Mouse (Mus musculus) retina, postnatal 7 days (tissue): Measurements from ENCODE around the gene 2610318N02Rik.
"Not testable (repeated sequence)": the region's sequence is repeated elsewhere in the genome, so short reads cannot be mapped to it uniquely, and the experiment has no call there.

ENCODE experiments used
- DNase-seq: peaks from one replicate; pipeline ENCODE4 v3.0.0-alpha.2; 2012; ENCODE audit warnings: low read depth, low spot score

Gene 2610318N02Rik

DNA sequence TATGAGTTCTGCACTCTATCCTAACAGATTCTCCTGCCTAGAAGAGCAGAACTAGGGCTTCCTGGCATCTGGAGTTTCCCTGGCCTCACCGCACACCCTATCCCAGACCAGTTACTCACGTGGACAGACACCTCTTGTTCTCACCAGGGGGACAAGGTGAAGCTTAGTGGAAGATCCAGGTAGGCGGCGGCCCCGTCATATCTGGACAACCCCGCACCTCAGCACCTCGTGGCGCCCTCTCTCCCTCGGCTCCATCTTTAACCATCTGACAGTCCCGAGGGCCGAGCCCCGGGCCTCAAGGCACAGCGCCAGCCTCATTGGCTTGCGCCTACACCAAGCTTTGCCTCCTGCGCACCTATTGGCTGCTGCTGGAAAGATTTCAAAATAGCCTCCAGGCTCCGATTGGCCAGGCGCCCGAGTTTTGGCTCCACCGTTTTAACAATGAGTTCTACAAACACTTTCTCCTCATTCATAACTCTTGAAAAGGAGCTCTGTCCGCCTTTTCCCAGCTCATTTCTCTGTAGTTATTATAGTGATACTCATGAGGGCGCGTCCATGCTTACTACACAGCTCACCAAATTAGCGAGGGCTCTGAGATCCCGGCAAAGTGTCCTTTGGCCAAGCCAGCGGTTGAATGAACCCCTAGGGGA, at the start of gene 2610318N02Rik:
TSS of gene 2610318N02Rik (minus strand) at position 297 of the 650 bp plus-strand sequence.
- peak; percentile 52 for DNase-seq

DNA sequence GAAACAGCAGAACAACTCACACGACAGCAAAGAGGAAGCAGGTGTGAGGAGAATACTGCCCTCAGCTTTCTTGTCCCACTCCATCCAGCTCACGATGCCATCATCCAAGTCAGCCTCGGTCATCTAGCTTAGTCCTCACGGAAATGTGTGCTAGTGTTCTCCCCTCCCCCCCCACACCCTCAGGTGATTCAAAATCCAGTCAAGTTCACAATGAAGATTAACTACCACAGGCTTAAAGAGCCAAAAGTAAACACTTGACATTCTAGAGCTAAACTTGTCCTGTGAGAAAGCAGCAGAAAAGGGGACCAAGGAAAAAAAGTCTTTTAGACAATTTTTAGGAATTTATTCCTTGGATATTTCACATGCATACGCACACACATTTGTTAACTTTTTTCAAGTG, 43.1 kb upstream of the 2610318N02Rik start:
- no peak for DNase-seq

DNA sequence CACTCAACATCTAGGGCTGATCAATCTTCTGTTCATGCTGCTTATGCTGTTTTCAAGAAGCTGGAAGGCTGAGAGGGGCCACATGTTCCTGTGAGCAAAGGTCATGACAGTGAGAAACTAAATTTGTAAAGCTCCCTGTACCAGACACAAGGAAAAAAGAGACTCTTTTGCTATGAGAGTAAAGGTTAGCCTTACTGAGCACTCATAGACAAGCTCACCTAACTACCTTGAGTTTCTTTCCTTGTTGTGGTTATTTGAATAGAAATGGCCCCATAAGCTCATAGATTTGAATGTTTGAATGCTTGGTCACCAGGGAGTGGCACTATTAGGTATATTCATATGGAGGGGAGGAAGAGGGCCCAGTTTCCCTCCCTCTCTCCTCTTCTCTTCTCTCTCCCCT, 42.2 kb upstream of the 2610318N02Rik start:
- no peak for DNase-seq

DNA sequence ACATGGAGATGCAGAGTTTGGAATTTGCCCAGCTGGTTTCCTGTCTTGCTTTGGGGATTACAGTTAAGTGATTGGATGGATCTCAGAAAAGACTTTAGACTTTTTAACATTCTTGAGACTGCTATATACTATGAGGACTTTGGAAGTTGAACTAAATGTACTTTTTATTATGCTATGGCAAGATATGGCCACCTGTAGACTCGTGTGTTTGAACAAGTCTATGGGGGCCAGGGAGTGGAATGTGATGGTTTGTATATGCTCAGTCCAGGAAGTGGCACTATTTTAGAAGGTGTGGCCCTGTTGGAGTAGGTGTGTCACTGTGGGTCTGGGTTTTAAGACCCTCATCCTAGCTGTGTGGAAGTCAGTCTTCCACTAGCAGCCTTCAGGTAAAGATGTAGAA, 40.5 kb upstream of the 2610318N02Rik start:
- DNase-seq: not testable (repeated sequence)

DNA sequence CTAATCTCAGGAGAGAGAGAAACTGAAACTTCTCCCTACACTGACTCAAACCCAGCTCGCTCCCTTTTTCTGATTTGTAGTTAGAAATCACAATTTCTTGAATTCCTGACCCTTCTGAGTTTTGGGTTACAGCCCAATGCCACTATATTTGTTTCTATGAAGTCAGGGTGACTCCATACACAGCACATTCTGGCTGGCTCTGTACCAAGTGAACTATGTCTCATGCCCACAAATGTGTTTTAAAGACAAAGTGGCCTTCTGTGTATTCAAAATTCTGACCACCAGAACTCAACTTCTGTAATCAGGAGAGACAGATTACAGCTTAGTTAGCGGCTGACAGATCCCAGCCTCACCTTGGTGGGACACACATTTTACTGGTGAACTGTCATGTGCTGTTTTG, 29.4 kb upstream of the 2610318N02Rik start:
- no peak for DNase-seq

DNA sequence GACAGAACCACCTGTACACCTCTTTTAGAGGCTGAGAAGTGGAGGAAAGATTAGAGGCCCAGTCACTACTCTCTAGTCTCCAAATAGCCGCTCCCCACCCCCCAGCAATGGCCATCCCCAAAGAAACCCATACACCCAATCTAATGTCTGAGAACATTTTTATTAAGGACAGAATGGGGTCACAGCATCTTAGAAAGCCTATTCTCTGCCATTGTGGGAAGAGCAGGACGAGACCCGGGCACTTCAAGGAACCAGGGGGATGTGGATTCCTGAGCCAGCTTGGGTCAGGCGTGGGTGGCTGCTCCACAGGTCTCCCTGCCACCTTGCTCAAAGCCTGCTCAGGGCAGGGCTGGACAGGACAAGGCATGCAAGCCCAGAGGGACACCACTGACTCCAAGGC, 26.9 kb upstream of the 2610318N02Rik start:
- no peak for DNase-seq

DNA sequence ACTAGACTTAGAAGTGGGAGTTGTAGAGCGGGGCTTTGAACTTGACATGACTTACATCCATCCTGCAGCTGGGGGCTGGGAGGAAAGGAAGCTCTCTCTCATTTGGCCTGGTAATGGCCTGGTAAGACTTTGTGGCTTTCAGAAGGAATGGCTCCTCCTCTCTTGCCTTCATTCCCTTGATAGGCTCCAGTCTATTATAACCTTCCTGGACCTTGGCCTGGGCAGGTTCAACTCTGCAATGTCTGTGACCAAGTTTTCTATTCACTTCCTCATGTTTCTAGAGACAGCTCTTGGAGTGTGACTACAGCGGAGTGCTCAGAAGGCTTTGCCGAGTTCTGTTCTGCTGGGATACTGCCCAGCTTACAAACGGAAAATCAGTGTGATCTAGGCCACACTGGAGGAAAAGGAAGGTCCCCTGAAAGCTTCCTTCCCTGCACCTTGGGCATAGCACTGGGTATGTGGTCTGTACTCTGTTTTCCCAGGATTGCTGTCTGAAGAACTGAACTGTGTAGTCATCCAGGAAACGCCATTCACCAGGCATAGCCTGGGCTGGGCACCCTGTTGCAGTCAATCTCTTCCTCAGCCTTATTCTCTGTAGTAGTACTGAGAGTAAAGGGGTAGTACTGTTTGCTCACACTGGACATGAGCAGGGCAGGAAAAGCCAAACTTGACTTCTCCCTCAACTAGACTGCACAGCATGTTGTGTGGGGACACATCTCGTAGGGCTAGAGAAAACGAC, 25.7 kb upstream of the 2610318N02Rik start:
- no peak for DNase-seq

DNA sequence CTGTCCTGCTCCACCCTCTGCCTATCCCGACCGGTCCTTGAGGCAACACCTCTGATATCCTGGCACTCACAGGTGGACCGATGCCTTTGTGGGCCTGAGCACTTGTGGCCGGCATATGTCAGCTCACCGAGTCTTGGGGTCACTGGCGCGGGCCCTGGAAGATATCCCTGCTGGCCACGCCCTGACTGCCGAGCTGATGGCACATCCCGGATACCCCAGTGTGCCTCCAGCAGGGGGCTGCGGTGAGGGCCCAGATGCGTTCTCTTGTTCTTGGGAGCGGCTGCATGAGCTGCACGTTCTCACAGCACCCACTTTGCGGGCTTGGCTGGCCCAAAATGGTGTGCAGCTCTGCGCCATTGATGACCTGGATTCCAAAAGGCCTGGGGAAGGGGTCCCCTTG, 23.1 kb upstream of the 2610318N02Rik start:
- no peak for DNase-seq

DNA sequence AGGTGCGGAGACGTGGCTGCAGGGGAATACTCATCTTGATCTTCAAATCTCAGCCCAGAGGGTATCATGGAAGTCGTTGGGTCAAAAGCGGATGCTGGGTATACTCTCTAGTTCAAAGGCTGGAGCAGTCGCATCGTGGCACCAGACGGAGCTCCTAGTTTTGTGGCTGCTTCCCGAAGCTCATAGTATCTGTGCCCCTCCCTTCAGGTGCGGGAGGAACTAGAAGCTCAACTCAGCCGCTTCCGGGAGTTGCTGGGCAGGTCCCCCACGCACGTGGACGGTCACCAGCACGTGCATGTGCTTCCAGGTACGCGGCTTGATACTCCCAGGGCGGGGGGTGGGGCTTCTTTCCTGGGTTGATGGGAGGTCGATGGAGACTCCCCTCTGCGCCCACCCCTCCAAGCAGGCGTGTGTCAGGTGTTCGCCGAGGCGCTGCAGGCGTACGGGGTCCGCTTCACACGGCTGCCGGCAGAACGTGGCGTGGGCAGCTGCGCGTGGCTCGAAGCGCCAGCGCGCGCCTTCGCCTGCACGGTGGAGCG, 22.5 kb upstream of the 2610318N02Rik start:
- DNase-seq: no peak

DNA sequence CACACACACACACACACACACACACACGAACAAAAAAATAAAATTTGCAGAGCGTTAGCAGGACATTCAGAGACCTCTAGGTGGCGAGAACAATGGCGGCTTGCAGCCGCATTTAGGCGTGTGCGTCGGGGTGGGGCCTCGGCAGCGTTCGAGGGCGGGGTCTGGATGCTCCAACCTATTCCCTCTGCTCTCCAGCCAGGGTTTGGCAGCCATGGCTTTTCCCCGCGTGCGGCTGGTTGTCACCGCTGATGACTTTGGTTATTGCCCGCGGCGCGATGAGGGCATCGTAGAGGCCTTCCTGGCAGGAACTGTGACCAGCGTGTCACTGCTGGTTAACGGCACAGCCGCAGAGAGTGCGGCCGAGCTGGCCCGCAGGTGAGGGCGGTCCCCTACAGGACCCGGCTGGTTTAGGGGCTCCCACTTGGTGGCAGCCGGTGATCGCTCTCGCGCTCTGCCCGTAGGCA, 21.8 kb upstream of the 2610318N02Rik start, which contains the start of gene Ccdc116:
TSS of gene Ccdc116 (minus strand) at position 458 of the 464 bp plus-strand sequence.
- DNase-seq: peak; percentile 65

DNA sequence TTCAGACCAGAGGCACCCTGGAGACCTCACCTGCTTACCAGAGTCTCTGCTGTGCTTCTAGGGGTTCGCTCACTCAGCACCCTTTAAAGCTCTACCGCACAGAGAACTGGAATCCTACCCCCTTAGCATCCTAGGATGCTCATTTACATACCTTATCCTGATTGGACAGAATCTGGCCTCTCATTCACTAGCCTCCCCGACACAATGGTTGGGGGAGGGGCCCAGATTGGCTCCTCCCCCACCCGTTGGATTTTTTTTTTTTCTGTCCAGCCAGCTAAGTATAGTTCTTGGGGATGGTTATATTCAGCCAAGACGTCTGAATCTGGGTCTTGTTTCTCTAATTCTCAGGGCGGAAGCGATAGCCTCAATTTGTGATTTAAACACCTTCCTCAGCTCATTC, 19.4 kb upstream of the 2610318N02Rik start, which contains the start of gene Ydjc:
TSS of gene Ydjc (plus strand) at position 283 of the 400 bp plus-strand sequence.
- no peak for DNase-seq

DNA sequence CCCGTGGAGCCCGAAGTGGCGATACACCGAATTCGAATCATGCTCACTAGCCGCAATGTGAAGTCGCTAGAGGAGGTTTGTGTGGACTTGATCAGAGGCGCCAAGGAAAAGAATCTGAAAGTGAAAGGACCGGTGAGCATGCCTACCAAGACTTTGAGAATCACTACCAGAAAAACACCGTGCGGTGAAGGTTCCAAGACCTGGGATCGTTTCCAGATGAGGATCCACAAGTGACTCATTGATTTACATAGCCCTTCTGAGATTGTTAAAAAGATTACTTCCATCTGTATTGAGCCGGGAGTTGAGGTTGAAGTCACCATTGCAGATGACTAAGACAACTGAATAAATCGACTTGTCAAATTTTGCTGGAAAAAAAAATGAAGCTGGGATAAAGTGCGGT, 12.4 kb upstream of the 2610318N02Rik start:
- DNase-seq: no peak

DNA sequence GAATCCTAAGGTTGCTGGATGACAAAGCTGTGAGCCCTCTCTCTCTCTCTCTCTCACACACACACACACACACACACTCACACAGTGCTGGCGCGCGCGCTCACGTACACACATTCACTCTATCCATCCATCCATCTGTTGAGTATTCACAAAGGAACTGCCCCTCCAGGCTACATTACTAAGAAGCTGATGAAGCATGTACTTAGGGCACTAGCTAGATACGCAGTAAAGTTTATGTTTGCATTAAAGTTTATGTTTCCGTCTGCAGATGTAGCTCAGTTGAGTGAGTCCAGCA, 7.9 kb upstream of the 2610318N02Rik start:
- DNase-seq: no peak

DNA sequence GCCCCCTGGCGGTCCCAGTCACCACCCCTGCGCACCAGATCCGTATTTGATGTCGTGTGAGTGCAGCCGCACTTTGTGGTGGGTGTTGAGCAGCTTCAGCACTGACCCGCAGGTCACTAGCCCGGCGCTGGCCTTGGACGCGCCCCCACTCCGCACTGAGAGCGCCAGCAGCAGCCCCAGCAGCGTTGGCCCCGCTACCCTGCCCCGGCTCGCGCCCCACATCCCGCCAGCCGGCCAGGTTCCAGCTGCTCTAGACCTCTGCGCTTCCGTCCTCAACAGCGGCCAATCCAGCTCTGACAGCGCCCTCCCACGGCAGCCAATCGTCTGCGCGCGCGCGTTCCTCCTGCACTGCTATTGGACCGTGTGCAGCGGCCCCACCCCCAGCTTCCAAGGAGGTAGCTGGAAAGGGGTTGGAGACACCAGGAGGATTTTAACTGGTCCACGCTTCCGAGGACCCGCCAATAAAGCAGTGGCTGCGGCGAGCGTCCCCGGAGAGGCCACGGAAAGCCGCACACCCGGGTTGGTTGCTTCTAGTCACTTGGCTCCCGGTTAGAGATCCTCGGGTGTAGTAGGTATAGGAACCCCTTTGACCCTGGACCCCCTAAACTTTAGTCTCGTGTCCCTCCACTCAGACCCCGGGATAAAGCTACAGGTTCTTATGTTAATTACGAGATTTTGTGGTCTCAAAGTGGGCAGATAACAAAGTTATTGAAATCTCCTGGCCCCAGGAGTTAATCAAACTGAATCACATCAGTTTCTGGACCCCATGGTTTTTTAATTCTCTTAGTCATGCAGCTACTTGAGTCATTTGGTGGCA, 7.3 kb upstream of the 2610318N02Rik start, which contains the start of gene Sdf2l1:
TSS of gene Sdf2l1 (minus strand) at position 295 of the 817 bp plus-strand sequence.
- DNase-seq: peak; percentile 93

DNA sequence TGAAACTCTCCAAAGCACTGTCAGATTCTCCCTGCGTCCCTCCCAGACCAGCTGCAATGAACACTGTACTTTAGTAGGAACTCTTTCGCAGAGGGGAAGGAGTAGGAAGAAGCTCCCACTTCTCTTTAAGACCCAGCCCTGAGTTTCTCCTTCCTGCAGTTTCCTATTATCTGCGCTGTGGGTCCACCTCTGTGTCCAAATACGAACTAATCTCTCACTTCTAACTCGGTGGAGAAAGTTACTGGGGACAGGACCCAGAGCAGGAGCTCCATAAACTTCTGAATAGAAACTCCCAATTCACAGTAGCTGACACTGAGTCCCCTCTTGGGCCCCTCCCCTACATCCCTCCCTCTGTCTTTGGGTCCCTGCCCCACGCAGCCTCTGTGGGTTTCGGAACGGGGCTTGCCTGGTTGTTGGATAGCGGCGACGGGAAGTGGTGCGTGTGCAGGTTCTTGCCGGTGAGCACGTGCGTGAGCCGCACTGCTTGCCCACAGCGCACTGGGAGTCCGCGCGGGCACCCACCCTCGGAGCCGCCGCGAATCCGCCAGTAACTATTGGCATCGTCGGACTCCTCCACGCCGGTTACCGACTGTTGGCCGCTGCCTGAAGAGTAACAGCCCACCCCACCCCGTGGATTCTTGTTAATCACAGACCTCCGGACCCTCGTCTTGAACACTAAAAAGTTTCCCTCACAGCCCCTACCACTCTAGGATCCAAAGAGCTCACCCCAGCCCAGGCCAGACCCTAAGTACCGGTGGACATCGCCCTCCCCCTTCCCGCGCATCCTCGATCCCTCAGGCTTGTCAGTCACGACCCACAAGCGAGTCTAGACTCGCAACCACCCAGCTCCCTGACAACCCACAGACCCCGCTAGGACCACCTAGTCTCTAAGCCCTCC, 6.5 kb upstream of the 2610318N02Rik start:
- no peak for DNase-seq

DNA sequence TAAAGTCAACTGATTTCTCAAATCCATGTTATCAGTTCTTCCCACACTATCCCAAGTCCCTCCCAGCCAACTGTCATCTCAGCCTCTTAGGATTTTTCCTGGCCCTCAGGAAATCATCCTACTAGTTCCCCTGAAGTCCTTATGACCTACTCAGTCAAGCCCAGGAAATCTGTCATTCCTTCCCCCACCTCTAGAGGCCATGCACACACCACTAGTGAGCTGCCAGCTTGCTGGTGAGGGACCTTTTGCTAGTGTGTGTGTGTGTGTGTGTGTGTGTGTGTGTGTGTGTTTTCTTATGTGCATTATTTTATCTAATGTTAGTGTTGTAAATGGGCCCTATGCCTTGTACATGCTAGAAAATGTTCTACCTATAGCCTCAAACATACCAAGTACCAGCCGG, 2.3 kb upstream of the 2610318N02Rik start:
- no peak for DNase-seq

DNA sequence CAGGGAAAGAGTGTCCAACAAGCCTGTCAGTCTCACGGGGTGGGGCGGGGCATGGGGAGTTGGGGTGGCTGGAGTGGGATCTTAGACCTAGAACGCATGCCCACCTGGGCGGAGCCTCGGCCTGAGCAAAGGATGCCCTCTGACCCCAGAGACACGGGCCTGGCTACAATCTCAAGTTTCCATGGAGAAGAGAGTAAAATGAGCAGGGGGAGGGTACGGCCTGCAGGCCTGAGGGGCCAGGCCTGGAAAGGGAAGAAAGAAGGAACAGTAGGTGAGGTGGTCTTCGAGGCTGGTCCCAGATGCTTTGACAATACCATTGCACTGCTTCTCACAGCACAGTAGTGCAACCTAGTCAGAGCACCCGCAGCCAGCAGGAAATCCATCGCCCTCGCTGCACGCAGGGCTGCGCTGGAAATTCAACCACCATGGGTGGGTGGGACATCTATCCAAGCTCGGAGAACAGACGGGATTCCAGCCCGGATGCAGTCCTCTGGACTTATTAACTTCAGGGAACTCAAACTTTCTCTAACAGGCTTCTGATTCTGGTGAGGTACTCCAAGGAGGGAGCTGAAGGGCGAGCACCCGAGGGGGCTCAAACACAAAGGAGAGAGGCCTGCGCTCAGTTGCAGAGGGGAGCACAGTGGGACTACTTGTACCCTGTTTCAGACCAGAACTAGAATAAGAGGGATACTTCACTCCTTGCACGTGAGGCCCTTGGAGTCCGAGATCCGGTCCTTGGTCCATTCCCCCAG, 672 bp downstream of the 2610318N02Rik start:
- no peak for DNase-seq

DNA sequence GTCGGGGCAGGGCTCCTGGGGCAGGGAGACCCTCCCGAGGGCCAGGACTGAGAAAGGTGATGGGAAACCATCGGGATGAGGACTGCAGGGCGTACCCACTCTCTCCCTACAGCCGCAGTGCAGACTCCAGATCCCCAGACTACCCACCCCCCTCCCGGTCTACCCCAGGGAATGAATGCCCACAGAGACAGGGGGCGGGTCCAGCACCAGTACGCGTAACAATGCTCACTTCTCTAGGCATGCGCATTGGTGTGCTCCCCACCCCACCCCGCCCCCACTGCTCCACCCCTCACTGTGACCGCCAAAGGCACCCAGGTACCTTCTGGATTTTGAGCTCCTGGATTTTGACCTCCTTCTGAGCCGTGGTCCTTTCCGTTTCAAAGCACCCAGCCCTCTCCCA, 3.4 kb downstream of the 2610318N02Rik start:
- DNase-seq: no peak

DNA sequence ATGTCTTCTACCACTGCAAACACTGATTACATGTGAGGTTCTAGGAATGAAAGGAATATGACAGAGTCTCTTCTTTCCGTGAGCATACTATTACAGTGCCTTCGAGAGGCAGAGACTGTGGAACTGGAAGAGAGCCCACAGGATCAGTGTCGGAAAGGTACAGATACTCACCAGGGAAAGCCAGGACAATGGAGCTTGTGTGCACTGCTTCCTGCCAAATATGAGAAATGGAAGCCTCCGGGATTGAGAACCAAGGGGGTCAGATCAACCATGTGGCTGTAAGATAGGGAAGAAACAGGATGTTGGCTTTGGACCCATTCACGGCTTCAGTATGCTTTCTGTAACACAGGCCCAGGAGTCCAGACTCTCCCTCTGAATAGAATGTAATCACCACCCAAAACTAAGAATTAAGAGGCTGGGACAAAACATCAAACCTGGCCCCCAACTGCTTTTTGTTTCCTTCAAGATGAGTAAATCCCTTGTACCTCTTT, 7.6 kb downstream of the 2610318N02Rik start:
- DNase-seq: no peak
